Mouse (Mus musculus): ENCODE measurements around the gene Hist1h4b. TPM values are rescaled to one million over a fixed set of nuclear protein-coding genes. Genes with fewer than 3 reads are reported as not detected.

The Hist1h4b gene
- total and polyA plus RNA-seq, 3 experiments, result 19.0 to 3,071 TPM; not detected in 1

Other genes starting within 250 kb of the Hist1h4b start
Only the 30 nearest of the 37 such genes appear.
- 115 and 134 TPM in 2 replicates for gene Hist1h1d, start 203.8 kb upstream of the Hist1h4b start, total RNA-seq (2012; rRNA removed)
- gene Hist1h1d, start 203.8 kb upstream of the Hist1h4b start, polyA plus RNA-seq (2012; ENCODE audit: insufficient read depth in 1 of 2, insufficient read length in 2 of 2, low read depth in 1 of 2, low replicate concordance in 2 of 2, missing spikeins in 1 of 2), result under 1 TPM in 1 of 2 experiments, not detected in 1; 0.24 TPM
- gene Hist1h3e, start 194.6 kb upstream of the Hist1h4b start, total RNA-seq (2012; rRNA removed), result 1,049 and 1,400 TPM in 2 replicates
- 1 to 10 TPM in 1 of 2 experiments, not detected in 1; 4.5 TPM for gene Hist1h3e, start 194.6 kb upstream of the Hist1h4b start, polyA plus RNA-seq (2012; ENCODE audit: insufficient read depth in 1 of 2, insufficient read length in 2 of 2, low read depth in 1 of 2, low replicate concordance in 2 of 2, missing spikeins in 1 of 2)
- gene Hist1h2ae, start 185.8 kb upstream of the Hist1h4b start, total RNA-seq (2012; rRNA removed), result 560 and 662 TPM in 2 replicates
- gene Hist1h2ae, start 185.8 kb upstream of the Hist1h4b start, polyA plus RNA-seq (2012; ENCODE audit: insufficient read depth in 1 of 2, insufficient read length in 2 of 2, low read depth in 1 of 2, low replicate concordance in 2 of 2, missing spikeins in 1 of 2), result 1 to 10 TPM in 1 of 2 experiments, not detected in 1; 3.3 TPM
- gene Hist1h2bg, start 185.6 kb upstream of the Hist1h4b start, total RNA-seq (2012; rRNA removed), result 2,580 and 3,348 TPM in 2 replicates
- gene Hist1h2bg, start 185.6 kb upstream of the Hist1h4b start, polyA plus RNA-seq (2012; ENCODE audit: insufficient read depth in 1 of 2, insufficient read length in 2 of 2, low read depth in 1 of 2, low replicate concordance in 2 of 2, missing spikeins in 1 of 2), result 10 to 100 TPM in 1 of 2 experiments, not detected in 1; 14.7 TPM
- gene Hist1h2bf, start 182.8 kb upstream of the Hist1h4b start, total RNA-seq (2012; rRNA removed), result 1,093 and 1,255 TPM in 2 replicates
- gene Hist1h2bf, start 182.8 kb upstream of the Hist1h4b start, polyA plus RNA-seq (2012; ENCODE audit: insufficient read depth in 1 of 2, insufficient read length in 2 of 2, low read depth in 1 of 2, low replicate concordance in 2 of 2, missing spikeins in 1 of 2), result 1 to 10 TPM in 1 of 2 experiments, not detected in 1; 2.2 TPM
- gene Hist1h2ad, start 182.6 kb upstream of the Hist1h4b start, total RNA-seq (2012; rRNA removed), result 924 and 1,082 TPM in 2 replicates
- gene Hist1h2ad, start 182.6 kb upstream of the Hist1h4b start, polyA plus RNA-seq (2012; ENCODE audit: insufficient read depth in 1 of 2, insufficient read length in 2 of 2, low read depth in 1 of 2, low replicate concordance in 2 of 2, missing spikeins in 1 of 2), result under 1 TPM in 1 of 2 experiments, not detected in 1; 0.14 TPM
- gene Hist1h3d, start 181.2 kb upstream of the Hist1h4b start, total RNA-seq (2012; rRNA removed), result 150 and 212 TPM in 2 replicates
- gene Hist1h3d, start 181.2 kb upstream of the Hist1h4b start, polyA plus RNA-seq (2012; ENCODE audit: insufficient read depth in 1 of 2, insufficient read length in 2 of 2, low read depth in 1 of 2, low replicate concordance in 2 of 2, missing spikeins in 1 of 2), result 1 to 10 TPM in 1 of 2 experiments, not detected in 1; 1.4 TPM
- 1,889 and 1,922 TPM in 2 replicates for gene Hist1h4d, start 175.4 kb upstream of the Hist1h4b start, total RNA-seq (2012; rRNA removed)
- 10 to 100 TPM in 1 of 2 experiments, not detected in 1; 11.7 TPM for gene Hist1h4d, start 175.4 kb upstream of the Hist1h4b start, polyA plus RNA-seq (2012; ENCODE audit: insufficient read depth in 1 of 2, insufficient read length in 2 of 2, low read depth in 1 of 2, low replicate concordance in 2 of 2, missing spikeins in 1 of 2)
- gene Hist1h2be, start 135.9 kb upstream of the Hist1h4b start, total RNA-seq (2012; rRNA removed), result 237 and 340 TPM in 2 replicates
- under 1 TPM in 1 of 2 experiments, not detected in 1; 0.49 TPM for gene Hist1h2be, start 135.9 kb upstream of the Hist1h4b start, polyA plus RNA-seq (2012; ENCODE audit: insufficient read depth in 1 of 2, insufficient read length in 2 of 2, low read depth in 1 of 2, low replicate concordance in 2 of 2, missing spikeins in 1 of 2)
- gene Hist1h1e, start 134.5 kb upstream of the Hist1h4b start, total RNA-seq (2012; rRNA removed), result 268 and 340 TPM in 2 replicates
- gene Hist1h1e, start 134.5 kb upstream of the Hist1h4b start, polyA plus RNA-seq (2012; ENCODE audit: insufficient read depth in 1 of 2, insufficient read length in 2 of 2, low read depth in 1 of 2, low replicate concordance in 2 of 2, missing spikeins in 1 of 2), result 1 to 10 TPM in 1 of 2 experiments, not detected in 1; 1.6 TPM
- gene Hist1h2ac, start 73.1 kb upstream of the Hist1h4b start, total RNA-seq (2012; rRNA removed), result 123 and 153 TPM in 2 replicates
- gene Hist1h2ac, start 73.1 kb upstream of the Hist1h4b start, polyA plus RNA-seq (2012; ENCODE audit: insufficient read depth in 1 of 2, insufficient read length in 2 of 2, low read depth in 1 of 2, low replicate concordance in 2 of 2, missing spikeins in 1 of 2), result under 1 TPM in 1 of 2 experiments, not detected in 1; 0.15 TPM
- gene Hist1h2bc, start 72.8 kb upstream of the Hist1h4b start, total RNA-seq (2012; rRNA removed), result 694 and 982 TPM in 2 replicates
- gene Hist1h2bc, start 72.8 kb upstream of the Hist1h4b start, polyA plus RNA-seq (2012; ENCODE audit: insufficient read depth in 1 of 2, insufficient read length in 2 of 2, low read depth in 1 of 2, low replicate concordance in 2 of 2, missing spikeins in 1 of 2), result 1 to 10 TPM in 1 of 2 experiments, not detected in 1; 3.1 TPM
- gene Hist1h1t, start 61.2 kb upstream of the Hist1h4b start, total RNA-seq (2012; rRNA removed), result 2.7 and 6.3 TPM in 2 replicates
- not detected for gene Hist1h1t, start 61.2 kb upstream of the Hist1h4b start, polyA plus RNA-seq (2012; ENCODE audit: insufficient read depth in 1 of 2, insufficient read length in 2 of 2, low read depth in 1 of 2, low replicate concordance in 2 of 2, missing spikeins in 1 of 2)
- gene Hist1h4c, start 58.6 kb upstream of the Hist1h4b start, total RNA-seq (2012; rRNA removed), result 1,967 and 2,008 TPM in 2 replicates
- gene Hist1h4c, start 58.6 kb upstream of the Hist1h4b start, polyA plus RNA-seq (2012; ENCODE audit: insufficient read depth in 1 of 2, insufficient read length in 2 of 2, low read depth in 1 of 2, low replicate concordance in 2 of 2, missing spikeins in 1 of 2), result 1 to 10 TPM in 1 of 2 experiments, not detected in 1; 4.1 TPM
- gene Hfe, start 46.2 kb upstream of the Hist1h4b start, total RNA-seq (2012; rRNA removed), result not detected in 2 replicates
- gene Hfe, start 46.2 kb upstream of the Hist1h4b start, polyA plus RNA-seq (2012; ENCODE audit: insufficient read depth in 1 of 2, insufficient read length in 2 of 2, low read depth in 1 of 2, low replicate concordance in 2 of 2, missing spikeins in 1 of 2), result not detected
- 348 and 479 TPM in 2 replicates for gene Hist1h1c, start 18.2 kb upstream of the Hist1h4b start, total RNA-seq (2012; rRNA removed)
- 1 to 10 TPM in 1 of 2 experiments, not detected in 1; 3.8 TPM for gene Hist1h1c, start 18.2 kb upstream of the Hist1h4b start, polyA plus RNA-seq (2012; ENCODE audit: insufficient read depth in 1 of 2, insufficient read length in 2 of 2, low read depth in 1 of 2, low replicate concordance in 2 of 2, missing spikeins in 1 of 2)
- 1,651 and 2,239 TPM in 2 replicates for gene Hist1h3c, start 11.4 kb upstream of the Hist1h4b start, total RNA-seq (2012; rRNA removed)
- gene Hist1h3c, start 11.4 kb upstream of the Hist1h4b start, polyA plus RNA-seq (2012; ENCODE audit: insufficient read depth in 1 of 2, insufficient read length in 2 of 2, low read depth in 1 of 2, low replicate concordance in 2 of 2, missing spikeins in 1 of 2), result 1 to 10 TPM in 1 of 2 experiments, not detected in 1; 1.7 TPM
- 2,278 and 3,150 TPM in 2 replicates for gene Hist1h2bb, start 10.3 kb upstream of the Hist1h4b start, total RNA-seq (2012; rRNA removed)
- 1 to 10 TPM in 1 of 2 experiments, not detected in 1; 3.2 TPM for gene Hist1h2bb, start 10.3 kb upstream of the Hist1h4b start, polyA plus RNA-seq (2012; ENCODE audit: insufficient read depth in 1 of 2, insufficient read length in 2 of 2, low read depth in 1 of 2, low replicate concordance in 2 of 2, missing spikeins in 1 of 2)
- 2,219 and 2,780 TPM in 2 replicates for gene Hist1h2ab, start 5.9 kb upstream of the Hist1h4b start, total RNA-seq (2012; rRNA removed)
- gene Hist1h2ab, start 5.9 kb upstream of the Hist1h4b start, polyA plus RNA-seq (2012; ENCODE audit: insufficient read depth in 1 of 2, insufficient read length in 2 of 2, low read depth in 1 of 2, low replicate concordance in 2 of 2, missing spikeins in 1 of 2), result 1 to 10 TPM in 1 of 2 experiments, not detected in 1; 8.0 TPM
- 1,725 and 2,102 TPM in 2 replicates for gene Hist1h3b, start 4.7 kb upstream of the Hist1h4b start, total RNA-seq (2012; rRNA removed)
- 1 to 10 TPM in 1 of 2 experiments, not detected in 1; 6.6 TPM for gene Hist1h3b, start 4.7 kb upstream of the Hist1h4b start, polyA plus RNA-seq (2012; ENCODE audit: insufficient read depth in 1 of 2, insufficient read length in 2 of 2, low read depth in 1 of 2, low replicate concordance in 2 of 2, missing spikeins in 1 of 2)
- 2,939 and 3,025 TPM in 2 replicates for gene Hist1h4a, start 4.2 kb downstream of the Hist1h4b start, total RNA-seq (2012; rRNA removed)
- 1 to 10 TPM in 1 of 2 experiments, not detected in 1; 9.8 TPM for gene Hist1h4a, start 4.2 kb downstream of the Hist1h4b start, polyA plus RNA-seq (2012; ENCODE audit: insufficient read depth in 1 of 2, insufficient read length in 2 of 2, low read depth in 1 of 2, low replicate concordance in 2 of 2, missing spikeins in 1 of 2)
- 1,097 and 1,298 TPM in 2 replicates for gene Hist1h3a, start 5.4 kb downstream of the Hist1h4b start, total RNA-seq (2012; rRNA removed)
- gene Hist1h3a, start 5.4 kb downstream of the Hist1h4b start, polyA plus RNA-seq (2012; ENCODE audit: insufficient read depth in 1 of 2, insufficient read length in 2 of 2, low read depth in 1 of 2, low replicate concordance in 2 of 2, missing spikeins in 1 of 2), result 1 to 10 TPM in 1 of 2 experiments, not detected in 1; 6.5 TPM
- gene Hist1h1a, start 6.7 kb downstream of the Hist1h4b start, total RNA-seq (2012; rRNA removed), result 2,211 and 2,669 TPM in 2 replicates
- gene Hist1h1a, start 6.7 kb downstream of the Hist1h4b start, polyA plus RNA-seq (2012; ENCODE audit: insufficient read depth in 1 of 2, insufficient read length in 2 of 2, low read depth in 1 of 2, low replicate concordance in 2 of 2, missing spikeins in 1 of 2), result 1 to 10 TPM in 1 of 2 experiments, not detected in 1; 4.1 TPM
- not detected in 2 replicates for gene Trim38, start 12.9 kb downstream of the Hist1h4b start, total RNA-seq (2012; rRNA removed)
- not detected for gene Trim38, start 12.9 kb downstream of the Hist1h4b start, polyA plus RNA-seq (2012; ENCODE audit: insufficient read depth in 1 of 2, insufficient read length in 2 of 2, low read depth in 1 of 2, low replicate concordance in 2 of 2, missing spikeins in 1 of 2)
- not detected in 2 replicates for gene Slc17a2, start 50.0 kb downstream of the Hist1h4b start, total RNA-seq (2012; rRNA removed)
- gene Slc17a2, start 50.0 kb downstream of the Hist1h4b start, polyA plus RNA-seq (2012; ENCODE audit: insufficient read depth in 1 of 2, insufficient read length in 2 of 2, low read depth in 1 of 2, low replicate concordance in 2 of 2, missing spikeins in 1 of 2), result not detected
- not detected in 2 replicates for gene Slc17a3, start 82.4 kb downstream of the Hist1h4b start, total RNA-seq (2012; rRNA removed)
- not detected for gene Slc17a3, start 82.4 kb downstream of the Hist1h4b start, polyA plus RNA-seq (2012; ENCODE audit: insufficient read depth in 1 of 2, insufficient read length in 2 of 2, low read depth in 1 of 2, low replicate concordance in 2 of 2, missing spikeins in 1 of 2)
- gene Slc17a1, start 110.7 kb downstream of the Hist1h4b start, total RNA-seq (2012; rRNA removed), result not detected in 2 replicates
- not detected for gene Slc17a1, start 110.7 kb downstream of the Hist1h4b start, polyA plus RNA-seq (2012; ENCODE audit: insufficient read depth in 1 of 2, insufficient read length in 2 of 2, low read depth in 1 of 2, low replicate concordance in 2 of 2, missing spikeins in 1 of 2)
- 0.20 TPM in 1 of 2 replicates, not detected in the other for gene Slc17a4, start 158.0 kb downstream of the Hist1h4b start, total RNA-seq (2012; rRNA removed)
- gene Slc17a4, start 158.0 kb downstream of the Hist1h4b start, polyA plus RNA-seq (2012; ENCODE audit: insufficient read depth in 1 of 2, insufficient read length in 2 of 2, low read depth in 1 of 2, low replicate concordance in 2 of 2, missing spikeins in 1 of 2), result under 1 TPM in 1 of 2 experiments, not detected in 1; 0.54 TPM
- gene Hist1h2ba, start 177.1 kb downstream of the Hist1h4b start, total RNA-seq (2012; rRNA removed), result not detected in 2 replicates
- under 1 TPM in 1 of 2 experiments, not detected in 1; 0.58 TPM for gene Hist1h2ba, start 177.1 kb downstream of the Hist1h4b start, polyA plus RNA-seq (2012; ENCODE audit: insufficient read depth in 1 of 2, insufficient read length in 2 of 2, low read depth in 1 of 2, low replicate concordance in 2 of 2, missing spikeins in 1 of 2)
- not detected in 2 replicates for gene Hist1h2aa, start 177.4 kb downstream of the Hist1h4b start, total RNA-seq (2012; rRNA removed)
- gene Hist1h2aa, start 177.4 kb downstream of the Hist1h4b start, polyA plus RNA-seq (2012; ENCODE audit: insufficient read depth in 1 of 2, insufficient read length in 2 of 2, low read depth in 1 of 2, low replicate concordance in 2 of 2, missing spikeins in 1 of 2), result 1 to 10 TPM in 1 of 2 experiments, not detected in 1; 1.6 TPM

All from MEL (cell line).